Mouse (Mus musculus): ENCODE results near the gene Aco2.

Gene Aco2

DNA sequence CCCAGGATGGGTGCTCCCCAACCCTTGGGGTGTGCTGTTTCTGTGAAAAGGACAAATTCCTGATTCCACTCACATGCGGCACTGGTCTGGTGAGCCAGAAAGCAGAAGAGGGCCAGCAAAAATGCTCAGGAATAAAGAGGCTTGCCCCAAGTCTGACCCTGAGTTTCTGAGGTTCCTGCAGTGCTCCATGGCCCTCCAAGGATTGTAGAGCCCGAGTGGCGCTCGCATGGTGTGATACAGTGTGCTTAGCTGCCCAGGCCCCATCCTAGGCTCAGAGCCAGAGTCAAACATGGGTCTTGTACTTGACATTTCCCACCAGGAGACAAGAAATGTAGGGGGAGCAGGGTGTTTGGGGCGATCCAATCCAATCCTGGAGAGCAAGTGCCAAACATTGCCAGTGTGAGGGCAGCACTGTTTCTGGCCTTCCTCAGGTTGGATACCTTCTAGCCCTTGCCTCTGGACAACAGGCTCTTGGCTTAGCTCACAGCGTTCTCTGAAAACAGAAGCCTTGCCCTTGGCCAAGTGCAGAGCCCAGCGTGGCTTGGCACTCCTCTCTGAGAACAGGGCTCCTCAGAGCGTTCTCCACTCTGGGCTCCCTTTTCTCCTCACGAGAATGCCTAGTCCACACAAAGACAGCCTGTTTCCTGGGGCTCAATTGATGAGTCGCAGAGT, 48.6 kb downstream of the Aco2 start:
- peak; percentile 79 to 80 for DNase-seq

- DNase-seq, result peak; percentile 55 to 67
These were observed 49.1 kb downstream of the Aco2 start for GRCm38 (mm10) chr15:81921255-81921654.

DNA sequence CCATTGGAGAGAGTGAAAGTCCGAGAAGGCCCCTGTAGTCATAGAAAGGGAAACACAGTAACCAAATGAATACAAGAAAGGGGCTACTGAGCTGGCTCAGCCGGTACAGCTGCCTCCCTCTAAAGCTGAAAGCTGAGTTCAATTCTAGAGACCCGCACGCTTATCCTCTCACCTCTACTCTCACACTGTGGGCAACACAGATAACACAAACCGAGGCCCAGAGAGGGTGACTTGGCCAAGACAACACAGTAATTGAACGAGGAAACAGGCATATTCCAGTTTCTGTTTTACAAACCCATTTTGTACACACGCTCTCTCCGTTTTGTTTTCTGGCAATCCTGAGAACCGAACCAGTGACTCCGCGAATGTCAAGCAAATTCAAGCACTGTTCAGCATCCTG, 52.8 kb downstream of the Aco2 start:
- DNase-seq, result no peak

- DNase-seq, result peak; percentile 97 to 98
These were observed 53.8 kb downstream of the Aco2 start, which contains the start of gene Polr3h for GRCm38 (mm10) chr15:81925760-81926445. Gene Polr3h, minus strand, starts transcription at chr15:81926240.

- no peak for DNase-seq
These were observed 54.3 kb downstream of the Aco2 start for GRCm38 (mm10) chr15:81926446-81926822.

DNA sequence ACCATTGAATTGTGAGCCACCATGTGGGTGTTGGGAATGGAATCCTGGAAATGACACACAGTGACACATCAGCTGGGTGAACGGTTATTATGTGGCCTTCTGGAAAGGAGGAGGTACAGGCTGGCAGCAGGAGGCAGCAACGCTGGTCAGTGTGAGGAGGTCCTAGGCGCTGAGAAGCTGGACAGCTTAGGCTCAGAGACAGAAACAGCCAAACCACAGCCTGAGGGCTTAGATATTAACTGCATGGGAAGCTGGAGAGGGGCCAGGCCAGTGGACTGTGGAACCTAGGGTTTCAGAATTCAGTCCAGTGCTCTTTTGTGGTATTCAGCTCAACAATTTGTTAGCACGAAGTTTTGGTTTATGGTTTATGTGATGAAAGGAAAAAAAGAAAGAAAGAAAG, 55.6 kb downstream of the Aco2 start:
- DNase-seq, result peak in 1 of 2 experiments; percentile 50

DNA sequence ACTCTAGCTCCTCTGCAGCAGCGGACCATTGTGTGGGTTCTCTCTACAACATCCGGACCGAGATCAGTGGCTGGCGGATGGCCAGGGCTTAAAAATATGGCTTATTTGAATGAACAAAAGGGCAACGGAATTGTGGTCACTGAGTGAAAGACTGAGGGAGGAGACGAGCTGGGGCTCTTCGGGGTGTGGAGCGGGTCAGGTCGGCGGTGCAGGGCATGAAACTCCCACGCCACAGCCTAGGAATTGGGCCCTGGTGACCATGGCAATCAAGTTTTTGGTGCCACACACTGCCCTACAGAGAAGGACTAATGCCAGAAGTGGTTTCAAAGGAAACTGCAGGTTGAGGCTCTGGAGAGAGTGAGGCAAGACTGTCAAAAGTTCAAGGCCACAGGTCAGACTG, 56.2 kb downstream of the Aco2 start:
- DNase-seq, result no peak

DNA sequence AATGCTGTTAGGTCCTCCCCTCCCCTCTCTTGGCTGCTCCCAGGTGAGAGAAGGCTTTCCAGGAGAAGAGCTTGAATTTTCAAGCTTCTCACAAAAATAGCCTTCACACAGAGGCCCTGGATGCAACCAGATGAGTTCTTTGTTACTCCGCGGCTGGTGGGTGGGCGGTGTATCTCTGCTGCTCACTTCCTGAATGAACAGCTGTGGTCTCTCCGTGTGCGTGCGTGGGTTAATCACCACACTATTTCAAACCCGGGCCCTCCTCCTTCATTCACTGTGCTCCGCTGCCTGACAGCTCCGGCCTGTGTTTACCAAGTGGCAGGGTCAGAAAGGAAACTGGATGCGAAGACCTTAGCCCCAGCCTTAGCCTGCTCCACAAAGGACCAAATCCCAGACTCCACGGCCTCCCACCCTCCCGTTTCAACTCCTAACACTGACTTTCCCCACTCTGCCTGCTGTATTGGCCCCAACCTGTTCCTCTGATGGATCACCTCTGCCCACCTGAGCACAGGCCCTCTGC, 60.9 kb downstream of the Aco2 start:
- DNase-seq, result no peak

- DNase-seq, result no peak
These were observed 61.9 kb downstream of the Aco2 start for GRCm38 (mm10) chr15:81933986-81934385.

DNA sequence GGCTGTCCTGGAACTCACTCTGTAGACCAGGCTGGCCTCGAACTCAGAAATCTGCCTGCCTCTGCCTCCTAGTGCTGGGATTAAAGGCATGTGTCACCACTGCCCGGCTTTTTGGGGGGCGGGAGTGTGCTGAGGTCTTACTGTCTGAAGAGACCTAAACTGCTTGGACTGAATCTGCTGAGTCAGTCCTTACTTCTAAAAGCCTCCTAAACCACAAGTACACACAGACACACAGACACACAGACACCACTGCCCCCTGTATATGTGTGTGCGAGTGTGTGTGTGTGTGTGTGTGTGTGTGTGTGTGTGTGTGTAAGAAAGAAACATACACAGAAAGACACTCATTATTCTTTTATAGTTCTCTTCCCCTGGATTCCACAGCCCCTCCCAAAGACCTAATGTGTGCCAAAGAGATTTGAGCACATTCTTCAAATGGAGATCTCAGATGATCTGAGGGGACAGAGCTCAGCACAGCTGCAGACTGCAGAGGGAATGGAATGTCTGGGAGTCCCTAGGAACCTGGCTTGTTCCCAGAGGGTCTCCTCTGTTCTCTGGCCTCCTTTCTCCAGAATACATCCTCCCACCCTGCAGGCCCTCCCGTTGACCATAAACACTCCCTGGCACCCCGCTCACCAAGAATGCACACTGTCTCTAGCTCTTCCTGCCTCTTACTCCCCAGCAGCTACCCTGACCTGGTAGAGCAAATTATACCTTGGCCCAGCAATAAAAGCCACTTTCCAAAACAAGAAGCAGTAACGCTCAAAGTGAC, 63.9 kb downstream of the Aco2 start:
- DNase-seq, result no peak

GRCm38 (mm10) chr15:81936679-81937078, 64.6 kb downstream of the Aco2 start, which contains the start of gene Csdc2:
Gene Csdc2, plus strand, starts transcription at chr15:81936759.
- peak; percentile 74 to 80 for DNase-seq

DNA sequence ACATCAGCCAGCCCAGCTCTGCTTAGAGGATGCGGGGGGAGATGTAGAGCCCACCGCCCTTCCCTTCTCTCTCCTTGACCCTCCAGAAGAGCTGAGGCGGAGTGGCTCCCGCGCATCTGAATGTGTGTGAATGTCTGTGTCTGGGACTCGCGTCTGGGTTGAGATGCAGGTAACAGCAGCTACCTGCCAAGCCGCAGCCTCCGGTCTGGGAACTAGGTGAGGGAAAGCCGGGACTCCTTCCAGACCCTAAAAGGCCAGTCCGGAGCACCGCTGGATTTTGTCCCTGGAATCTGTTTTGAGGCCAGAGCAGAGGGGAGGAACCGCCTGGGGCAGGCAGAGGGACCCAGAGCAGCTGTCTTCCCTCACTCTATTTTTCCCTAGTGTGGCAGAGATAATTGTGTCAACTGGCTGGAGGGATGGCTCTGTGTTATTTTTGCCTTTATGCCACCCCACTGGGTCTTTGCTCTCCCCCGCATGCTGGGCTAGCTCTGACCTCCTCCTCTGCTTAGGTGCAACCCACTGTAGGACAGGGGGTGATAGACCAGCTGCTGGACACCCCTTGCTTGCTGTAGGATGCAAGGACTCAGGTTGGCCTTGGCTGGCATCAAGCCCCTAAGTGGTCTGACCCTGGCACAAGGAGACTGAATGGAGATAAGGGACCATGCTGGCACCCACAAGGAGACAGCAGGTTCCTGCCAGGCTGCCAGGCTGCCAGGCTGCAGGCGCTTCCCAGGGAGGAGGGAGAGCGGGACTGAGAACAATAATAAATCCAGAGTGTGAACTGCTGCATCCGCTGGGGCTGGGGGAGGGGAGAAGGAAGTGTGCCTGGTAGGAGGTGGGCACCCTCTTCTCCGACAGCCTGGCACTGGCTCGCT, 65.2 kb downstream of the Aco2 start:
- peak; percentile 69 for DNase-seq

DNA sequence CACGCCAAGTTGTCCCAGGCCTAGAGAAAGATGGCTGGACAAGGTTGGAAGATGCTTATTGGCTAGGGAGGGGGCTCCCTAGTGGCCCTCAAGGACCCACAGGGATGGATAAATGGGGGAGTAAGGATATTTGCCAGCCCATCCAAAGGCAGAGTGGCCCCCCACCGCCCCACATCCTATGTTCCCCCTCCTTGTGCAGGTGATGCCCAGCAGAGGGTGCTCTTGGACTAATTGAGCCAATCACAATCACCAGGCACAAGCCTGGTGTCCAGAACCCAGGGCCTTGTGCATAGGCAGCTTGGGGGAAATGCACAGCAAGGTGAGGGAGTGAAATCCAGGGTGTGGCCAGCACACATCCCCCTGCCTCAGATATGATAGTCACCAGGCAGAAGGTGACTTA, 66.1 kb downstream of the Aco2 start:
- DNase-seq, result peak; percentile 78 to 85

DNA sequence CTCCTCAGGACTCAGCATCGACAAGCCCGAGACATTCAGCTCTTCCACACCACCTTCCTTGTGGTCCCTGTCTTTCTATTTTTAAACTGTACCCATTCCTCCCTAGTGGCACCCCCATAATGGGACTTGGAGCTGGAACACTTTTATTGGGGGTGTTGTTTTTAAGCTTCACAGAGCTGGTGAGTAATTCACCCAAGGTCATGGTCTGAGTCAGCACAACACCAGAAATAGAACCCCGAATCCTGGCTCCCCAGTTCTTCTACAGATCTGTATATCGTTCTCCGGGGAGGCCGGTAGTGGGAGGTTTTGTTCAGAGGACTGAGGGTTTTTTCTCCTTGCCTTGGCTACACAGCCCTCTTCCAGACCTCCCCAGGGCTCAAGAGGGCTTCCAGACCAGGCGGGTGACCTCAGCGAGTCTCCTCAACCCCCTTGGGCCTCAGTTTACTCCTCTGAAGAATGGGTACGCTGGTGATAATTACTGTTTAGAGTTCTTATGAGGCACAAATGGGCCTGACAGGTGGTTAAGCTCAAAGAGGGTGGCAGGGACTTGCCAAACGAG, 67.1 kb downstream of the Aco2 start:
- DNase-seq, result no peak

GRCm38 (mm10) chr15:81939774-81940173, 67.7 kb downstream of the Aco2 start:
- no peak for DNase-seq

GRCm38 (mm10) chr15:81940219-81940618, 68.1 kb downstream of the Aco2 start:
- DNase-seq, result no peak

GRCm38 (mm10) chr15:81941010-81941409, 68.9 kb downstream of the Aco2 start:
- DNase-seq, result no peak

DNA sequence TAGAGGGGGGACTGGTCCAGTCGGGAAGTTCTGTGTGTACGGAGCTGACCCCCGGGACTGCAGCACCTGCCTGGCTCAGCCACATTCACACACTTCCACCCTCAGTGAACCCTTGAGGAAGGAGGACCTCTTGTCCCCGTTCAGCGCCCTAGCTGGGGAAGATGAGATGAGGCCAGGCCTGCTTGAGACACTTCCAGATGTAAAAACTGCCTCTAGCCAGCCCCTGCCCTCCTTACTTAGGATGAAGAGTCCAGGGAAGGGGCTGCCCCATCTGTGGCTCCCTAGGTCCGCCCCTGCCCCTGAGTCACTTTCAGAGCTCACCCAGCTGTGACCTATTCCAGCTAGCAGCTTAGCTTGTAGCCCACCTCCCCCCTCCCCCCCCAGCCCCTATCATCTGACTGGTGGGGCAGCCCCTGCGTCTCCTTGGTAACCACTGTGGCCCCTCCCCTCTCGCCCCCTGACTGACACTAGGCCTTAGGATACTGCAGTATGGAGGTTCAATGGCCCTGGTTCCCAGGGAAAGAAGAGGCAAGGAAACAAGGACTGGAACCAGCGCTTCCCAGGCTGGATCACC, 71.2 kb downstream of the Aco2 start:
- DNase-seq, result no peak

- no peak for DNase-seq
These were observed 77.0 kb downstream of the Aco2 start for GRCm38 (mm10) chr15:81949076-81949475.

- DNase-seq, result no peak
These were observed 77.5 kb downstream of the Aco2 start for GRCm38 (mm10) chr15:81949476-81950131.

DNA sequence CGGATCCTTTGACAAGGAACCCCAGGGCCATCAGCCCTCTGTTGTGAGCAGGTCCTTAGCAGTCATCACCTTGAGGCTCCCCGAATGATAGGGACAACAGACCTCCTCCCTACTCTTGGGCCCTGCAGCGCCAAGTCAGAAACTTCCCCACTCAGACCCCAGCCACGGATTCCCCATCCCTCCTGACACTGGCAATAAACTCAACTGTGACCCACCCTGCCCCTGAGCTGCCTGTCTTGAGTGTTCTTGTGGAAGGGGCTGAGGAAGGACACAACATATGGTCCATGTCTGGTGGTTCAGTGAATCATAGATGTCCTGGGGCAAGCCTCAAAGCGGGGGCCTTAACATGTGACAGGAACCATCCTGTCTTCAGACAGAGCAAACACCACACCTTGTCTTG, 78.6 kb downstream of the Aco2 start:
- DNase-seq, result no peak
